ENCODE assay signal across 23 mouse cellular contexts in genomic region chr3:15132136-15132535, GRCm38 (mm10).
DNase-seq lines count a peak whose midpoint lies in the region; ATAC-seq and TF ChIP-seq lines count a peak whose summit lies in the region.
"Had no signal": no experiment of that assay in that cellular context is flagged by ENCODE, and none has a peak within 500 bp of the region (broad histone marks: within the 10 kb centered on the region; RNA-seq: fewer than 3 reads in every experiment).

No protein-coding gene starts in this region.

- no peak for TF ChIP-seq POLR2A in brain, embryonic 14.5 days (IDR thresholded peaks at IDR 0.05; ENCODE audit: borderline replicate concordance, extremely low read depth, insufficient read depth, insufficient read length, poor library complexity, severe bottlenecking)

- H3K9me3 ChIP-seq in kidney, embryonic 14.5 days (ENCODE audit: control insufficient read depth, low read length): no peaks in the 10 kb centered on the region
- H3K9me3 ChIP-seq in lung, embryonic 14.5 days (ENCODE audit: low read depth, low read length): no peaks in the 10 kb centered on the region
- H3K9me3 ChIP-seq: hindbrain, embryonic 12.5 days; limb, embryonic 10.5 days; stomach, embryonic 15.5 days had no signal

- no peak overlapping the region for H3K4me3 ChIP-seq in kidney, embryonic 14.5 days (ENCODE audit: low read length)
- H3K4me3 ChIP-seq in lung, embryonic 14.5 days (ENCODE audit: low read depth, low read length): no peak overlapping the region
- no peak overlapping the region for H3K4me3 ChIP-seq in layer of hippocampus, adult 2 months
- H3K4me3 ChIP-seq: heart, adult 2 months; hindbrain, embryonic 12.5 days; limb, embryonic 10.5 days; stomach, embryonic 15.5 days had no signal

- no peak overlapping the region for H3K4me2 ChIP-seq in kidney, embryonic 14.5 days (replicated peaks; ENCODE audit: low read depth, low read length)
- H3K4me2 ChIP-seq in lung, embryonic 14.5 days: no peak overlapping the region
- H3K4me2 ChIP-seq: hindbrain, embryonic 12.5 days; liver, embryonic 11.5 days; stomach, embryonic 15.5 days had no signal

- no peak overlapping the region for H3K9ac ChIP-seq in kidney, embryonic 14.5 days (ENCODE audit: low read depth, low read length)
- H3K9ac ChIP-seq in lung, embryonic 14.5 days: no peak overlapping the region
- H3K9ac ChIP-seq: forebrain, postnatal 0 days; hindbrain, embryonic 12.5 days; stomach, embryonic 15.5 days had no signal

- peak; percentile 20; the same call in 1 of the 2 replicates for ATAC-seq in kidney, embryonic 14.5 days (ENCODE audit: low FRiP score, low TSS enrichment)
- peak; percentile 95 for ATAC-seq in lung, embryonic 14.5 days (ENCODE audit: insufficient read depth)
- ATAC-seq in neutrophil, adult 5-6 weeks (ENCODE audit: extremely low read depth, insufficient number of reproducible peaks, low FRiP score, poor library complexity, severe bottlenecking): peak; percentile 63
- ATAC-seq: activated CD4-positive, CD25-positive, alpha-beta regulatory T cell, adult 4 months; forebrain, postnatal 0 days had no signal

- no peaks in the 10 kb centered on the region for H3K27me3 ChIP-seq in kidney, embryonic 14.5 days (ENCODE audit: control insufficient read depth, insufficient read depth, low read length)
- H3K27me3 ChIP-seq in lung, embryonic 14.5 days (ENCODE audit: insufficient read depth, low read length): no peaks in the 10 kb centered on the region
- H3K27me3 ChIP-seq: hindbrain, embryonic 12.5 days; stomach, embryonic 15.5 days had no signal

- H3K36me3 ChIP-seq in kidney, embryonic 14.5 days (ENCODE audit: control insufficient read depth, insufficient read depth, low read length): no peaks in the 10 kb centered on the region
- no peaks in the 10 kb centered on the region for H3K36me3 ChIP-seq in lung, embryonic 14.5 days (ENCODE audit: insufficient read depth)
- H3K36me3 ChIP-seq: hindbrain, embryonic 12.5 days; limb, embryonic 10.5 days; stomach, embryonic 15.5 days had no signal

- 39% methylated on average over 5 of the region's 5 CpGs for WGBS in kidney, embryonic 14.5 days
- WGBS in lung, embryonic 14.5 days: 16% methylated on average over 5 of the region's 5 CpGs

- no peak for DNase-seq in kidney, postnatal 4 days
- DNase-seq in lung, embryonic 14.5 days: peak; percentile 87
- no peak for DNase-seq in lung, postnatal 14 days
- peak; percentile 17 for DNase-seq in brain, embryonic 14.5 days (ENCODE audit: low read depth)
- DNase-seq in cerebellum, adult 11-12 months: no peak
- DNase-seq in layer of hippocampus, adult 2 months (ENCODE audit: low spot score in 2 of 2): no peak
- DNase-seq: adrenal gland, postnatal 10 days; cerebellum, adult 9-10 months; forebrain, postnatal 0 days; gastrocnemius, postnatal 25 days; heart, adult 2 months; kidney, adult 8-10 months; right cerebral cortex, adult 18-20 months; right cerebral cortex, postnatal 4 days; thymus, postnatal 25 days had no signal

- TF ChIP-seq CTCF in lung, embryonic 14.5 days (IDR thresholded peaks at IDR 0.05; ENCODE audit: low read depth): no peak
- no peak for TF ChIP-seq CTCF in brain, embryonic 14.5 days (IDR thresholded peaks at IDR 0.05; ENCODE audit: borderline replicate concordance, extremely low read depth, insufficient read depth, insufficient read length)
- TF ChIP-seq CTCF in layer of hippocampus, adult 2 months (conservative IDR thresholded peaks at IDR 0.05): no peak

- H3K27ac ChIP-seq in kidney, embryonic 14.5 days (ENCODE audit: low read depth, low read length): no peak overlapping the region
- 0 out of 2 replicates have a peak overlapping the region, but pooled peaks have one; percentile 30 for H3K27ac ChIP-seq in lung, embryonic 14.5 days (ENCODE audit: low read depth)
- H3K27ac ChIP-seq in layer of hippocampus, adult 2 months: no peak overlapping the region
- H3K27ac ChIP-seq: heart, adult 2 months; hindbrain, embryonic 12.5 days; limb, embryonic 10.5 days; macrophage; stomach, embryonic 15.5 days had no signal

- H3K4me1 ChIP-seq in kidney, embryonic 14.5 days (ENCODE audit: control insufficient read depth, insufficient read depth, low read length): no peaks in the 10 kb centered on the region
- peaks cover 5% of the 10 kb centered on the region; the same call in 1 of the 2 replicates for H3K4me1 ChIP-seq in lung, embryonic 14.5 days (ENCODE audit: insufficient read depth)
- H3K4me1 ChIP-seq: hindbrain, embryonic 12.5 days; limb, embryonic 10.5 days; stomach, embryonic 15.5 days had no signal

Comparison
In these comparisons a context has a peak if more than half of its experiments do, and no peak if none do; other contexts are left out.
1. DNase-seq: peak in lung, embryonic 14.5 days (single experiment) and brain, embryonic 14.5 days (single experiment); none in kidney, postnatal 4 days (0 of 2), lung, postnatal 14 days (single experiment), cerebellum, adult 11-12 months (single experiment) and layer of hippocampus, adult 2 months (0 of 2).
2. ATAC-seq: peak in every context shown above with its lines; median percentile 95 in lung, embryonic 14.5 days; 63 in neutrophil, adult 5-6 weeks; 20 in kidney, embryonic 14.5 days.